Comparison of ENCODE assay signal across 16 mouse cellular contexts in genomic region chr1:164451346-164451745, GRCm38 (mm10). TPM values are rescaled to one million over a fixed set of nuclear protein-coding genes. Genes with fewer than 3 reads are reported as not detected.
DNase-seq lines count a peak whose midpoint lies in the region; ATAC-seq and TF ChIP-seq lines count a peak whose summit lies in the region.
"Had no signal": no experiment of that assay in that cellular context is flagged by ENCODE, and none has a peak within 500 bp of the region (broad histone marks: within the 10 kb centered on the region; RNA-seq: fewer than 3 reads in every experiment).

No protein-coding gene starts in this region.

- peaks cover 46% of the 10 kb centered on the region for H3K4me1 ChIP-seq in heart, embryonic 11.5 days (ENCODE audit: control insufficient read depth, insufficient read depth, low read length)

- no peak for DNase-seq in heart, adult 18-20 months
- DNase-seq in kidney, adult 9 months, result peak; percentile 40
- no peak for DNase-seq in kidney, adult 18-20 months
- no peak for DNase-seq in Patski (ENCODE audit: low read depth, low spot score)
- no peak for DNase-seq in thymus, adult 18-20 months
- no peak for DNase-seq in left cerebral cortex, adult 18-20 months (ENCODE audit: low spot score in 2 of 2)
- DNase-seq: cerebellum, adult 11 months; cerebellum, postnatal 14 days; kidney, postnatal 14 days had no signal

- H3K4me3 ChIP-seq in heart, embryonic 11.5 days (ENCODE audit: low read depth, low read length), result no peak overlapping the region
- H3K4me3 ChIP-seq: forebrain, embryonic 12.5 days; hindbrain, embryonic 13.5 days; liver, embryonic 15.5 days; midbrain, embryonic 13.5 days; stomach, embryonic 15.5 days had no signal

- in situ Hi-C loops in Patski (cut with MboI; ENCODE audit: low pct_unique_long_range_greater_than_20kb), result loop anchor here (5.0 kb wide), 2 partner anchors 89 to 671 kb away; no protein-coding TSS in a partner anchor

- ATAC-seq in heart, embryonic 11.5 days (replicated peaks; ENCODE audit: insufficient number of reproducible peaks, low FRiP score, low TSS enrichment), result no peak
- ATAC-seq in Patski, result peak; percentile 58
- ATAC-seq: lung, postnatal 0 days; midbrain, embryonic 13.5 days had no signal

- CTCF ChIA-PET in Patski (lab: Charles Lee), result interaction anchor here (1.0 kb wide), 2 partner anchors 82 to 93 kb away, joined by 3 to 4 read pairs; no protein-coding TSS in a partner anchor

- peaks cover 12% of the 10 kb centered on the region for H3K36me3 ChIP-seq in heart, embryonic 11.5 days (ENCODE audit: control insufficient read depth, insufficient read depth, low read length)
- H3K36me3 ChIP-seq: stomach, embryonic 15.5 days had no signal

- no peak for TF ChIP-seq CTCF in Patski (IDR thresholded peaks at IDR 0.05)

- no peak overlapping the region for H3K9ac ChIP-seq in heart, embryonic 11.5 days (ENCODE audit: low read depth, low read length)
- H3K9ac ChIP-seq: forebrain, embryonic 12.5 days; hindbrain, embryonic 13.5 days; liver, embryonic 15.5 days; midbrain, embryonic 13.5 days; stomach, embryonic 15.5 days had no signal

- POLR2A ChIA-PET in Patski (lab: Charles Lee), result interaction anchor here (0.6 to 1.1 kb wide), 3 partner anchors 16 to 355 kb away, joined by 3 read pairs; no protein-coding TSS in a partner anchor

- 50% methylated on average over 5 of the region's 5 CpGs for WGBS in heart, embryonic 11.5 days (ENCODE audit: insufficient replicate concordance)

- H3K27me3 ChIP-seq in heart, embryonic 11.5 days (ENCODE audit: control insufficient read depth, insufficient read depth, low read length), result no peaks in the 10 kb centered on the region
- H3K27me3 ChIP-seq in Patski, result no peaks in the 10 kb centered on the region
- H3K27me3 ChIP-seq: hindbrain, embryonic 13.5 days; midbrain, embryonic 13.5 days; stomach, embryonic 15.5 days had no signal

- no peak overlapping the region for H3K27ac ChIP-seq in heart, embryonic 11.5 days (ENCODE audit: low read depth, low read length)
- H3K27ac ChIP-seq: forebrain, embryonic 12.5 days; hindbrain, embryonic 13.5 days; liver, embryonic 15.5 days; midbrain, embryonic 13.5 days; stomach, embryonic 15.5 days had no signal

- peak overlapping the region; percentile 3; the same call in 1 of the 2 replicates for H3K4me2 ChIP-seq in heart, embryonic 11.5 days
- H3K4me2 ChIP-seq: forebrain, embryonic 12.5 days; hindbrain, embryonic 13.5 days; liver, embryonic 15.5 days; midbrain, embryonic 13.5 days; stomach, embryonic 15.5 days had no signal

- no peaks in the 10 kb centered on the region for H3K9me3 ChIP-seq in heart, embryonic 11.5 days (replicated peaks; ENCODE audit: control insufficient read depth, low read length)
- H3K9me3 ChIP-seq: forebrain, embryonic 12.5 days; hindbrain, embryonic 13.5 days; liver, embryonic 15.5 days; midbrain, embryonic 13.5 days; stomach, embryonic 15.5 days had no signal

RNA-seq across cellular contexts. Expression of gene Atp1b1, which starts 6.8 kb away (rescaled TPM):
- 235 and 350 TPM in 2 replicates for polyA plus RNA-seq in heart, embryonic 11.5 days (2014; fragmentation: Nextera tagmentation; extraction: Ambion mirVana)
- 100 to 1,000 TPM; 312 to 314 TPM for total RNA-seq in heart, adult 18-20 months (2021)
- polyA plus RNA-seq in Patski (2021), result 1,457 TPM
- total RNA-seq in left cerebral cortex, adult 18-20 months (2021), result 1,000 to 10,000 TPM; 1,579 to 1,741 TPM

Comparison
In these comparisons a context has a peak if more than half of its experiments do, and no peak if none do; other contexts are left out.
1. RNA of gene Atp1b1, which starts 6.8 kb away (total RNA-seq): 1,579 to 1,741 TPM in left cerebral cortex, adult 18-20 months; 312 to 314 TPM in heart, adult 18-20 months; every median in the first group is over 4 times any median in the second.